Comparison of ENCODE assay signal across 7 mouse cellular contexts in the genomic region with DNA sequence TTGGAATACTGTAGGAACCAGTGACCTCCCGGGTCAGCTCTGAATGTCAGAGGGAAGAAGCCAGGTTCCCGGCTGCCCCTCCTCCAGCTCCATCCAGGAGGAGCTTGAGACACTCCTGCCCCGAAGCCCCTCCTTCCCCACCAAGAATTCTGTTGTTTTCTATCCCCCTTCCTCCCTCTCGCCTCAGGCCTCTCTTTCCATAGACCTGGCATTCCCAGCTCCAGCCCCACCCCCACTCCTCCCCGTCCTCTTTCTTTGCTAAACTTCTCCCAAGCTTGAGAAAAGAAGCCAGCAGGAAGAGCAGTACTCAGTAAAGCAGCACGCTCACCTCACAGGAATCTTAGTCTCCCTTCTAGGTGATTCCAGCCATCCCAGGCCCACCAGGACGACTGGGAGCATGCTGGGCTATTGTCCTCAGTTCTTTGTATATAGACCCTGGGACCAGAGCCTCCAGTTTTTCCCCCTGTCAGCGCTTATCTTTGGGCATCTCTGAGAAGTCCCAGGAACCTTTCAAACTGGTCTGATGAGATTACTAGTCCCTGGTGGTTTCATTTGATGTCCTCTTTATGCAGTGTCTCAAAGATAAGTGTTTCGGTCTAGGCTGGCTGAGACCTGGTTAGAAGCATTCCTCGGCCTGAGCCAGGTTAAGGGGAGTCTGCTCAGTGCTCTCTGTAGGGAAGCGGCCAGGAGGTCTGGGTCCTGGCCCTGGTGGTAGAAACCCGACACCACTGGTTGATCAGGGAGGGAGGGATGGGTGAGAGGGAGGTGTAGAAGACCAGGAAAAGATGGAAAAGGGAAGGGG. TPM values are rescaled to one million over a fixed set of nuclear protein-coding genes. Genes with fewer than 3 reads are reported as not detected.
DNase-seq lines count a peak whose midpoint lies in the region; ATAC-seq and TF ChIP-seq lines count a peak whose summit lies in the region.

TSS of gene Lrrn4 (minus strand) at position 48 of the 802 bp plus-strand sequence.

- no peak for TF ChIP-seq CTCF in spleen, adult 2 months (IDR thresholded peaks at IDR 0.05; ENCODE audit: extremely low read depth, insufficient read depth, insufficient read length, insufficient replicate concordance)

- peak within 1 kb of the TSS; percentile 87 for H3K4me2 ChIP-seq in forebrain, embryonic 11.5 days (ENCODE audit: low read depth, low read length, severe bottlenecking)
- peak within 1 kb of the TSS; percentile 65 for H3K4me2 ChIP-seq in liver, embryonic 12.5 days

- no peaks in the 10 kb centered on the region for H3K9me3 ChIP-seq in forebrain, embryonic 11.5 days (ENCODE audit: control insufficient read depth, low read length)
- H3K9me3 ChIP-seq in liver, embryonic 12.5 days (replicated peaks), result no peaks in the 10 kb centered on the region

- H3K9ac ChIP-seq in forebrain, embryonic 11.5 days (ENCODE audit: low read length), result no peak within 1 kb of the TSS; the same call in 1 of the 2 replicates
- no peak within 1 kb of the TSS for H3K9ac ChIP-seq in liver, embryonic 12.5 days

- H3K4me1 ChIP-seq in spleen, adult 2 months (ENCODE audit: control insufficient read depth, insufficient read depth, insufficient read length), result peaks cover 5% of the 10 kb centered on the region
- peaks cover 2% of the 10 kb centered on the region; the same call in 1 of the 2 replicates for H3K4me1 ChIP-seq in forebrain, embryonic 11.5 days (replicated peaks; ENCODE audit: control insufficient read depth, insufficient read depth, low read length)
- H3K4me1 ChIP-seq in liver, embryonic 12.5 days, result peaks cover 17% of the 10 kb centered on the region; the same call in 1 of the 2 replicates

- TF ChIP-seq POLR2A in spleen, adult 2 months (IDR thresholded peaks at IDR 0.05; ENCODE audit: low read depth, low read length), result no peak

- H3K36me3 ChIP-seq in spleen, adult 2 months (ENCODE audit: control insufficient read depth, insufficient read depth, low read length), result no peaks in the 10 kb centered on the region
- no peaks in the 10 kb centered on the region for H3K36me3 ChIP-seq in forebrain, embryonic 11.5 days (ENCODE audit: control insufficient read depth, insufficient read depth, low read length)
- H3K36me3 ChIP-seq in liver, embryonic 12.5 days, result no peaks in the 10 kb centered on the region

- DNase-seq in spleen, adult 2 months (ENCODE audit: low read depth in 1 of 2, low spot score in 2 of 2), result no peak
- no peak for DNase-seq in spleen, adult 18-20 months
- DNase-seq in forebrain, embryonic 11.5 days (ENCODE audit: low spot score), result peak; percentile 64
- peak; percentile 28 for DNase-seq in yolk sac, embryonic 10.5 days (ENCODE audit: low spot score)
- DNase-seq in ovary, postnatal 10 days (ENCODE audit: low spot score), result no peak

- WGBS in spleen, adult 2 months, result 69% methylated on average over 12 of the region's 12 CpGs
- 5% methylated on average over 12 of the region's 12 CpGs for WGBS in forebrain, embryonic 11.5 days
- 10% methylated on average over 12 of the region's 12 CpGs for WGBS in liver, embryonic 12.5 days (ENCODE audit: insufficient replicate concordance)

- ATAC-seq in forebrain, embryonic 11.5 days (replicated peaks; ENCODE audit: low FRiP score), result peak; percentile 40
- no peak for ATAC-seq in liver, embryonic 12.5 days
- ATAC-seq in granulocyte monocyte progenitor cell, adult 5-6 weeks (replicated peaks; ENCODE audit: poor library complexity, severe bottlenecking), result no peak

- no peak within 1 kb of the TSS for H3K27ac ChIP-seq in spleen, adult 2 months (ENCODE audit: insufficient read depth, low read length)
- no peak within 1 kb of the TSS for H3K27ac ChIP-seq in forebrain, embryonic 11.5 days (ENCODE audit: low read depth, low read length)
- no peak within 1 kb of the TSS for H3K27ac ChIP-seq in liver, embryonic 12.5 days

- peak within 1 kb of the TSS; percentile 43 for H3K4me3 ChIP-seq in spleen, adult 2 months (ENCODE audit: extremely low read depth, insufficient read depth, insufficient read length)
- peak within 1 kb of the TSS; percentile 46 for H3K4me3 ChIP-seq in forebrain, embryonic 11.5 days (ENCODE audit: low read depth, low read length)
- H3K4me3 ChIP-seq in liver, embryonic 12.5 days, result peak within 1 kb of the TSS; percentile 45

- H3K27me3 ChIP-seq in spleen, adult 2 months (ENCODE audit: control insufficient read depth, insufficient read depth, low read length), result 0 out of 2 replicates have a peak, but pooled peaks cover 2% of the 10 kb centered on the region
- H3K27me3 ChIP-seq in forebrain, embryonic 11.5 days (ENCODE audit: control insufficient read depth, insufficient read depth, low read length), result peaks cover 23% of the 10 kb centered on the region
- H3K27me3 ChIP-seq in liver, embryonic 12.5 days (replicated peaks), result peaks cover 62% of the 10 kb centered on the region

RNA-seq across cellular contexts. Expression of gene Lrrn4, which starts in this region (rescaled TPM):
- polyA plus RNA-seq in spleen, adult 2 months (2012; rRNA removed), result 2.0 and 2.7 TPM in 2 replicates
- polyA plus RNA-seq in forebrain, embryonic 11.5 days (2014; fragmentation: Nextera tagmentation; extraction: Ambion mirVana), result 0.24 and 0.44 TPM in 2 replicates
- 1.8 and 2.1 TPM in 2 replicates for polyA plus RNA-seq in liver, embryonic 12.5 days (2016; fragmentation: Nextera tagmentation; extraction: Ambion mirVana)
- total RNA-seq in granulocyte monocyte progenitor cell, adult 5-6 weeks (2014; fragmentation: Nextera tagmentation), result not detected in 2 replicates
- 0.09 and 0.10 TPM in 2 replicates for total RNA-seq in granulocyte monocyte progenitor cell, adult 5-6 weeks (2017)

Comparison
In these comparisons a context has a peak if more than half of its experiments do, and no peak if none do; other contexts are left out.
1. Peak in DNase-seq, ATAC-seq, H3K4me3 ChIP-seq and H3K4me2 ChIP-seq in forebrain, embryonic 11.5 days; RNA of the gene not detected or under 1 TPM.